Mouse (Mus musculus): ENCODE measurements around the gene Lats2. TPM values are rescaled to one million over a fixed set of nuclear protein-coding genes. Genes with fewer than 3 reads are reported as not detected.
"Not testable (repeated sequence)": the region's sequence is repeated elsewhere in the genome, so short reads cannot be mapped to it uniquely, and the experiment has no call there.

The Lats2 gene
- polyA plus RNA-seq, 1 experiment from 2014 or later = 25.9 TPM

GRCm38 (mm10) chr14:57751006-57751405 is 7.2 kb downstream of the Lats2 start:
- H3K4me3 ChIP-seq (ENCODE audit: control insufficient read depth in 1 of 2, insufficient read depth in 1 of 2, low read depth in 1 of 2, low read length in 2 of 2); H3K4me2 ChIP-seq (ENCODE audit: low read length); H3K9me3 ChIP-seq (ENCODE audit: control insufficient read depth, low read length); H3K27me3 ChIP-seq (ENCODE audit: control insufficient read depth, insufficient read depth, low read length); H3K9ac ChIP-seq (ENCODE audit: low read length); ATAC-seq (ENCODE audit: insufficient number of reproducible peaks, insufficient read depth, low FRiP score, low read depth); H3K36me3 ChIP-seq (ENCODE audit: control insufficient read depth, insufficient read depth, low read length); H3K27ac ChIP-seq (replicated peaks in 1 of 2; ENCODE audit: control insufficient read depth in 1 of 2, insufficient read depth in 1 of 2, low read depth in 2 of 2, low read length in 2 of 2): not testable (repeated sequence)
- peaks cover 10 to 28% of the 10 kb centered on the region in 2 experiments for H3K4me1 ChIP-seq (ENCODE audit: control insufficient read depth in 2 of 2, insufficient read depth in 2 of 2, low read length in 2 of 2)

- H3K9me3 ChIP-seq (ENCODE audit: control insufficient read depth, low read length) = no peaks in the 10 kb centered on the region
- peaks cover 10 to 28% of the 10 kb centered on the region in 2 experiments for H3K4me1 ChIP-seq (ENCODE audit: control insufficient read depth in 2 of 2, insufficient read depth in 2 of 2, low read length in 2 of 2)
- H3K9ac ChIP-seq (ENCODE audit: low read length) = no peak overlapping the region
- H3K4me2 ChIP-seq (ENCODE audit: low read length) = no peak overlapping the region
- no peak overlapping the region for H3K27ac ChIP-seq (replicated peaks in 1 of 2; ENCODE audit: control insufficient read depth in 1 of 2, insufficient read depth in 1 of 2, low read depth in 2 of 2, low read length in 2 of 2)
- 61% methylated on average over 2 of the region's 2 CpGs for WGBS
- no peak overlapping the region for H3K4me3 ChIP-seq (ENCODE audit: control insufficient read depth in 1 of 2, insufficient read depth in 1 of 2, low read depth in 1 of 2, low read length in 2 of 2)
- H3K36me3 ChIP-seq (ENCODE audit: control insufficient read depth, insufficient read depth, low read length) = no peaks in the 10 kb centered on the region
- no peak for ATAC-seq (ENCODE audit: insufficient number of reproducible peaks, insufficient read depth, low FRiP score, low read depth)
- H3K27me3 ChIP-seq (ENCODE audit: control insufficient read depth, insufficient read depth, low read length) = no peaks in the 10 kb centered on the region
Measured at GRCm38 (mm10) chr14:57749501-57749900, 8.7 kb downstream of the Lats2 start.

- ATAC-seq (ENCODE audit: insufficient number of reproducible peaks, insufficient read depth, low FRiP score, low read depth) = peak; percentile 92
- under 1% methylated on average over 63 of the region's 68 CpGs for WGBS
Measured at GRCm38 (mm10) chr14:57746001-57746771, 12.0 kb downstream of the Lats2 start, which contains the start of gene Gm49361. TSS of gene Gm49361 (minus strand) at chr14:57746103.

GRCm38 (mm10) chr14:57745291-57745969 is 12.8 kb downstream of the Lats2 start:
- ATAC-seq (ENCODE audit: insufficient number of reproducible peaks, insufficient read depth, low FRiP score, low read depth) = peak; percentile 68
- Histone ChIP-seq H3K9me3 (ENCODE audit: control insufficient read depth, low read length) (no peaks in the 10 kb centered on the region), H3K4me1 (ENCODE audit: control insufficient read depth in 2 of 2, insufficient read depth in 2 of 2, low read length in 2 of 2) (peaks cover 17 to 42% of the 10 kb centered on the region in 2 experiments), H3K27me3 (ENCODE audit: control insufficient read depth, insufficient read depth, low read length) (no peaks in the 10 kb centered on the region), H3K36me3 (ENCODE audit: control insufficient read depth, insufficient read depth, low read length) (no peaks in the 10 kb centered on the region), H3K4me3 (ENCODE audit: control insufficient read depth in 1 of 2, insufficient read depth in 1 of 2, low read depth in 1 of 2, low read length in 2 of 2) (peak overlapping the region; percentile 85 to 97), H3K27ac (replicated peaks in 1 of 2; ENCODE audit: control insufficient read depth in 1 of 2, insufficient read depth in 1 of 2, low read depth in 2 of 2, low read length in 2 of 2) (peak overlapping the region; percentile 90 to 98), H3K9ac (ENCODE audit: low read length) (peak overlapping the region; percentile 91), H3K4me2 (ENCODE audit: low read length) (peak overlapping the region; percentile 76)
- WGBS = under 1% methylated on average over 78 of the region's 103 CpGs

More at GRCm38 (mm10) chr14:57746001-57746771, 12.0 kb downstream of the Lats2 start, which contains the start of gene Gm49361:
- Histone ChIP-seq H3K4me1 (ENCODE audit: control insufficient read depth in 2 of 2, insufficient read depth in 2 of 2, low read length in 2 of 2) (peaks cover 15 to 36% of the 10 kb centered on the region in 2 experiments), H3K4me3 (ENCODE audit: control insufficient read depth in 1 of 2, insufficient read depth in 1 of 2, low read depth in 1 of 2, low read length in 2 of 2) (peak within 1 kb of the TSS; percentile 85 to 97), H3K9me3 (ENCODE audit: control insufficient read depth, low read length) (no peaks in the 10 kb centered on the region), H3K27ac (replicated peaks in 1 of 2; ENCODE audit: control insufficient read depth in 1 of 2, insufficient read depth in 1 of 2, low read depth in 2 of 2, low read length in 2 of 2) (peak within 1 kb of the TSS; percentile 96 to 98), H3K27me3 (ENCODE audit: control insufficient read depth, insufficient read depth, low read length) (no peaks in the 10 kb centered on the region), H3K9ac (ENCODE audit: low read length) (peak within 1 kb of the TSS; percentile 91), H3K4me2 (ENCODE audit: low read length) (peak within 1 kb of the TSS; percentile 76), H3K36me3 (ENCODE audit: control insufficient read depth, insufficient read depth, low read length) (no peaks in the 10 kb centered on the region)

GRCm38 (mm10) chr14:57744547-57744946 is 13.6 kb downstream of the Lats2 start:
- Histone ChIP-seq H3K27ac (replicated peaks in 1 of 2; ENCODE audit: control insufficient read depth in 1 of 2, insufficient read depth in 1 of 2, low read depth in 2 of 2, low read length in 2 of 2) (peak overlapping the region in 1 of 2 experiments; percentile 98; a peak in 2 of 4 replicates), H3K9ac (ENCODE audit: low read length) (peak overlapping the region; percentile 91)
- no peak for ATAC-seq (ENCODE audit: insufficient number of reproducible peaks, insufficient read depth, low FRiP score, low read depth)

GRCm38 (mm10) chr14:57740651-57741050 is 17.5 kb downstream of the Lats2 start:
- Histone ChIP-seq H3K4me3 (ENCODE audit: control insufficient read depth in 1 of 2, insufficient read depth in 1 of 2, low read depth in 1 of 2, low read length in 2 of 2) (no peak overlapping the region), H3K4me1 (ENCODE audit: control insufficient read depth in 2 of 2, insufficient read depth in 2 of 2, low read length in 2 of 2) (peaks cover 32 to 68% of the 10 kb centered on the region in 2 experiments), H3K4me2 (ENCODE audit: low read length) (no peak overlapping the region), H3K9me3 (ENCODE audit: control insufficient read depth, low read length) (no peaks in the 10 kb centered on the region), H3K27ac (replicated peaks in 1 of 2; ENCODE audit: control insufficient read depth in 1 of 2, insufficient read depth in 1 of 2, low read depth in 2 of 2, low read length in 2 of 2) (no peak overlapping the region), H3K9ac (ENCODE audit: low read length) (no peak overlapping the region), H3K36me3 (ENCODE audit: control insufficient read depth, insufficient read depth, low read length) (no peaks in the 10 kb centered on the region), H3K27me3 (ENCODE audit: control insufficient read depth, insufficient read depth, low read length) (no peaks in the 10 kb centered on the region)
- WGBS = 66% methylated on average over 8 of the region's 8 CpGs
- no peak for ATAC-seq (ENCODE audit: insufficient number of reproducible peaks, insufficient read depth, low FRiP score, low read depth)

More at GRCm38 (mm10) chr14:57744547-57744946, 13.6 kb downstream of the Lats2 start:
- Histone ChIP-seq H3K4me3 (ENCODE audit: control insufficient read depth in 1 of 2, insufficient read depth in 1 of 2, low read depth in 1 of 2, low read length in 2 of 2) (peak overlapping the region; percentile 39 to 97), H3K4me1 (ENCODE audit: control insufficient read depth in 2 of 2, insufficient read depth in 2 of 2, low read length in 2 of 2) (peaks cover 17 to 47% of the 10 kb centered on the region in 2 experiments), H3K27me3 (ENCODE audit: control insufficient read depth, insufficient read depth, low read length) (no peaks in the 10 kb centered on the region), H3K36me3 (ENCODE audit: control insufficient read depth, insufficient read depth, low read length) (no peaks in the 10 kb centered on the region), H3K9me3 (ENCODE audit: control insufficient read depth, low read length) (no peaks in the 10 kb centered on the region), H3K4me2 (ENCODE audit: low read length) (peak overlapping the region; percentile 76)
- 1% methylated on average over 8 of the region's 8 CpGs for WGBS

- Histone ChIP-seq H3K27ac (replicated peaks in 1 of 2; ENCODE audit: control insufficient read depth in 1 of 2, insufficient read depth in 1 of 2, low read depth in 2 of 2, low read length in 2 of 2) (peak overlapping the region; percentile 83 to 90), H3K36me3 (ENCODE audit: control insufficient read depth, insufficient read depth, low read length) (peaks cover 16% of the 10 kb centered on the region), H3K4me1 (ENCODE audit: control insufficient read depth in 2 of 2, insufficient read depth in 2 of 2, low read length in 2 of 2) (peaks cover 33 to 77% of the 10 kb centered on the region in 2 experiments), H3K27me3 (ENCODE audit: control insufficient read depth, insufficient read depth, low read length) (no peaks in the 10 kb centered on the region), H3K4me3 (ENCODE audit: control insufficient read depth in 1 of 2, insufficient read depth in 1 of 2, low read depth in 1 of 2, low read length in 2 of 2) (no peak overlapping the region), H3K9ac (ENCODE audit: low read length) (no peak overlapping the region), H3K9me3 (ENCODE audit: control insufficient read depth, low read length) (no peaks in the 10 kb centered on the region), H3K4me2 (ENCODE audit: low read length) (peak overlapping the region; percentile 34)
- ATAC-seq (ENCODE audit: insufficient number of reproducible peaks, insufficient read depth, low FRiP score, low read depth) = peak; percentile 77
Measured at GRCm38 (mm10) chr14:57737089-57737488, 21.1 kb downstream of the Lats2 start.
